23 mouse cellular contexts compared by ENCODE assay signal in genomic region chr16:45930308-45930707, GRCm38 (mm10). TPM values are rescaled to one million over a fixed set of nuclear protein-coding genes. Genes with fewer than 3 reads are reported as not detected.
DNase-seq lines count a peak whose midpoint lies in the region; ATAC-seq and TF ChIP-seq lines count a peak whose summit lies in the region.
"Had no signal": no experiment of that assay in that cellular context is flagged by ENCODE, and none has a peak within 500 bp of the region (broad histone marks: within the 10 kb centered on the region; RNA-seq: fewer than 3 reads in every experiment).

No protein-coding gene starts in this region.

- TF ChIP-seq CTCF in embryonic fibroblast, embryonic 13.5 days (IDR thresholded peaks at IDR 0.05; ENCODE audit: borderline replicate concordance, insufficient read depth, low read length): no peak

- TF ChIP-seq POLR2A in embryonic fibroblast, embryonic 13.5 days (IDR thresholded peaks at IDR 0.05; ENCODE audit: low read depth, low read length): peak; percentile 26; the same call in 1 of the 2 replicates

- intact Hi-C loops in heart, postnatal 25 days (cut with DNase I): no loop called here

- ATAC-seq in frontal cortex, adult (ENCODE audit: low TSS enrichment): no peak
- ATAC-seq in megakaryocyte, adult 5-6 weeks (ENCODE audit: poor library complexity, severe bottlenecking): no peak
- ATAC-seq: forebrain, embryonic 13.5 days had no signal

- peak overlapping the region; percentile 95 for H3K27ac ChIP-seq in embryonic fibroblast, embryonic 13.5 days (ENCODE audit: insufficient read depth, low read length)
- H3K27ac ChIP-seq: forebrain, embryonic 13.5 days; gastrocnemius, adult 2 months; heart, embryonic 13.5 days; hindbrain, embryonic 13.5 days; kidney, embryonic 15.5 days; liver, embryonic 15.5 days; midbrain, embryonic 12.5 days had no signal

- no peak overlapping the region for H3K4me3 ChIP-seq in embryonic fibroblast, embryonic 13.5 days (ENCODE audit: insufficient read depth, low read length)
- H3K4me3 ChIP-seq: forebrain, embryonic 13.5 days; gastrocnemius, adult 2 months; heart, embryonic 13.5 days; hindbrain, embryonic 13.5 days; kidney, embryonic 15.5 days; liver, embryonic 15.5 days; midbrain, embryonic 12.5 days had no signal

- peak; percentile 35 for DNase-seq in heart, adult 8-10 months (ENCODE audit: low spot score)
- no peak for DNase-seq in heart, postnatal 25 days (ENCODE audit: low spot score)
- DNase-seq in lung, postnatal 25 days (ENCODE audit: low spot score): peak; percentile 32
- no peak for DNase-seq in lung, postnatal 10 days
- DNase-seq: adrenal gland, postnatal 25 days; cerebellum, adult 9-11 months; gastrocnemius, adult 2 months; heart, postnatal 14 days; kidney, adult 11 months; kidney, postnatal 4 days; liver; right cerebral cortex, postnatal 14 days; thymus, postnatal 25 days had no signal

- peaks cover 22% of the 10 kb centered on the region for H3K4me1 ChIP-seq in embryonic fibroblast, embryonic 13.5 days (ENCODE audit: control insufficient read depth, insufficient read depth, low read length)
- H3K4me1 ChIP-seq: forebrain, embryonic 13.5 days had no signal

RNA-seq across cellular contexts. Expression of gene Phldb2, which starts 23.1 kb away (rescaled TPM):
- total RNA-seq in heart, adult 8-10 months (2022): 10 to 100 TPM; 11.3 to 12.6 (median 11.8) TPM
- 10 to 100 TPM; 16.4 to 17.3 TPM for total RNA-seq in heart, postnatal 25 days (2021)
- 253 and 317 TPM in 2 replicates for polyA plus RNA-seq in embryonic fibroblast, embryonic 13.5 days (2011; ENCODE audit: insufficient read length, low read depth, missing spikeins)
- total RNA-seq in megakaryocyte, adult 5-6 weeks (2015): 0.04 and 0.27 TPM in 2 replicates
- total RNA-seq in megakaryocyte, adult 5-6 weeks (2017): 0.59 and 1.5 TPM in 2 replicates
- total RNA-seq: monocyte, adult 5-6 weeks had no signal

Comparison
In these comparisons a context has a peak if more than half of its experiments do, and no peak if none do; other contexts are left out.
1. DNase-seq: peak in heart, adult 8-10 months (single experiment) and lung, postnatal 25 days (single experiment); none in heart, postnatal 25 days (single experiment) and lung, postnatal 10 days (single experiment).
2. RNA of gene Phldb2, which starts 23.1 kb away (total RNA-seq): 16.4 to 17.3 TPM in heart, postnatal 25 days and 11.3 to 12.6 TPM in heart, adult 8-10 months; 0.04 to 1.5 TPM in megakaryocyte, adult 5-6 weeks; every median in the first group is over 4 times any median in the second.